Mouse (Mus musculus): ENCODE data around the gene Pi16.

GRCm38 (mm10) chr17:29356479-29356856 lies 39.0 kb downstream of the Pi16 start:
- no peak for TF ChIP-seq EP300 (IDR thresholded peaks at IDR 0.05; ENCODE audit: low read depth)
- no peak for TF ChIP-seq CTCF (IDR thresholded peaks at IDR 0.05; ENCODE audit: low read depth)
